Mouse (Mus musculus): Measurements from ENCODE around the gene Olfr1216. TPM values are rescaled to one million over a fixed set of nuclear protein-coding genes. Genes with fewer than 3 reads are reported as not detected.
"Not testable (repeated sequence)": the region's sequence is repeated elsewhere in the genome, so short reads cannot be mapped to it uniquely, and the experiment has no call there.

Olfr1216 gene
- not detected in 2 replicates for polyA plus RNA-seq (2014; fragmentation: Nextera tagmentation; extraction: Ambion mirVana)

DNA sequence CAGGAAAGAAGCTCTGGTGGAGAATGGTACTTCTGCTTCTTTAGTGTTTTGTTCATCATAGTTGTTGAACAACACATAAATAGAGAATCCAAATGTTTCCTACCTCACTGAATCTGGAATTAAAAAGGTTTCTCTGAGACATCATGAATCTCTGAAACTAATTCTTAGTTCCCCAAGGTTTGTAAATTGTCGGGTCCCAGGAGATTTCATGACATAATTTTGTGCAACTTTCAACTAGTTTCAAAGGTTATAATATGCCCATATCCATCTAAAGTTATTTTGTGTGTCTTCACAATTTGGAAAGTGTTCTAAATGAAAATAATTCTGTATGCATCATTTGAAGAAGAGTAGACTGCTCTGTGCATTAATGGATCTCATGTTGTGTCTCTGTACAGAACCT is at the start of gene Olfr1216:
TSS of gene Olfr1216 (minus strand) at position 101 of the 400 bp plus-strand sequence.
- no peaks in the 10 kb centered on the region for H3K36me3 ChIP-seq (ENCODE audit: control insufficient read depth, insufficient read depth, low read length)
- no peak within 1 kb of the TSS for H3K9ac ChIP-seq (ENCODE audit: low read depth, low read length)
- no peak within 1 kb of the TSS for H3K27ac ChIP-seq (ENCODE audit: low read depth, low read length)
- no peak for ATAC-seq (ENCODE audit: low FRiP score, low TSS enrichment)
- 77% methylated on average over 1 of the region's 1 CpGs for WGBS
- H3K4me1 ChIP-seq (ENCODE audit: control insufficient read depth, insufficient read depth, low read length): no peaks in the 10 kb centered on the region
- H3K9me3 ChIP-seq (ENCODE audit: control insufficient read depth, low read length): no peaks in the 10 kb centered on the region
- no peak within 1 kb of the TSS for H3K4me2 ChIP-seq (replicated peaks; ENCODE audit: low read depth, low read length)
- no peaks in the 10 kb centered on the region for H3K27me3 ChIP-seq (ENCODE audit: control insufficient read depth, insufficient read depth, low read length)
- no peak within 1 kb of the TSS for H3K4me3 ChIP-seq (ENCODE audit: low read length)

DNA sequence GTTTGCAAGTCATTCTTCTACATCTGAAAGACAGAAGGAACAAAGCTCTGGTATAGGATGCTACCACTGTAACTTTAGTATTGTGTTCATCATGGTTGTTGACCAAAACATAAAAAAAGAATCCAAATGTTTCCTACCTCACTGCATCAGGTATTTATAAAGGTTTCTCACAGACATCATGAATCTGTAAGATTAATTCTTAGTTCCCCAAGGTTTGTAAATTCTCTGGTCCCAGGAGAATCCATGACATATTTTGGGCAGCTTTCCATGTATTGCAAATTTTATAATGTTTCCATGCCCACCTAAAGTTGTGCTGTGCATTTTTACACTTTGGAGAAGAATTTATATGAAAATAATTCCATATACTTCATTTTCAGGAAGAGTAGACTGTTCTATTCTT is 42.9 kb upstream of the Olfr1216 start, which contains the start of gene Olfr1218:
TSS of gene Olfr1218 (minus strand) at position 101 of the 400 bp plus-strand sequence.
- H3K36me3 ChIP-seq (ENCODE audit: control insufficient read depth, insufficient read depth, low read length): no peaks in the 10 kb centered on the region
- H3K9ac ChIP-seq (ENCODE audit: low read depth, low read length): no peak within 1 kb of the TSS
- no peaks in the 10 kb centered on the region for H3K27me3 ChIP-seq (ENCODE audit: control insufficient read depth, insufficient read depth, low read length)
- no peaks in the 10 kb centered on the region for H3K4me1 ChIP-seq (ENCODE audit: control insufficient read depth, insufficient read depth, low read length)
- no peak within 1 kb of the TSS for H3K27ac ChIP-seq (ENCODE audit: low read depth, low read length)
- no peak within 1 kb of the TSS for H3K4me2 ChIP-seq (replicated peaks; ENCODE audit: low read depth, low read length)
- no peak within 1 kb of the TSS for H3K4me3 ChIP-seq (ENCODE audit: low read length)
- no peak for ATAC-seq (ENCODE audit: low FRiP score, low TSS enrichment)
- H3K9me3 ChIP-seq (ENCODE audit: control insufficient read depth, low read length): no peaks in the 10 kb centered on the region

DNA sequence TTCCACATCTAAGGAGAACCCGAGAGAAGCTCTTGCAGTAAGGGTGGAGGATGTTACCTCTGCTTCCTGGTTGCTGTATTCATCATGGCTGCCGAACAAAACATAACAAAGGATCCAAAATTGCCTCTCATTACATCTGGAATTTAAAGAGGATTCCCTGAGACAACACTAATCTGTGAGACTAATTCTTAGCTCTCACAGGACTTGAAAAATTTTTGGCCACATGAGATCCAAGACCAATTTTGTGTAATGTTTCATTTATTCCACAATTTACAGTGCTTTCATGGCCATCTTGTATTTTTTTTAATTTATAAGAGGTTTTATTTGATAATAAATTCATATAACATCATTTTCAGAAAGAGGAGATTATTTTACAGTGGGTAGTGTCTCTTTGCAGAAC is 13.8 kb upstream of the Olfr1216 start, which contains the start of gene Olfr1217:
TSS of gene Olfr1217 (minus strand) at position 101 of the 400 bp plus-strand sequence.
- Histone ChIP-seq H3K4me3 (ENCODE audit: low read length) (no peak within 1 kb of the TSS), H3K9ac (ENCODE audit: low read depth, low read length) (no peak within 1 kb of the TSS), H3K9me3 (ENCODE audit: control insufficient read depth, low read length) (no peaks in the 10 kb centered on the region), H3K36me3 (ENCODE audit: control insufficient read depth, insufficient read depth, low read length) (no peaks in the 10 kb centered on the region), H3K27me3 (ENCODE audit: control insufficient read depth, insufficient read depth, low read length) (no peaks in the 10 kb centered on the region), H3K27ac (ENCODE audit: low read depth, low read length) (no peak within 1 kb of the TSS), H3K4me1 (ENCODE audit: control insufficient read depth, insufficient read depth, low read length) (no peaks in the 10 kb centered on the region), H3K4me2 (replicated peaks; ENCODE audit: low read depth, low read length) (no peak within 1 kb of the TSS)
- ATAC-seq (ENCODE audit: low FRiP score, low TSS enrichment): no peak
- 85% methylated on average over 2 of the region's 2 CpGs for WGBS

DNA sequence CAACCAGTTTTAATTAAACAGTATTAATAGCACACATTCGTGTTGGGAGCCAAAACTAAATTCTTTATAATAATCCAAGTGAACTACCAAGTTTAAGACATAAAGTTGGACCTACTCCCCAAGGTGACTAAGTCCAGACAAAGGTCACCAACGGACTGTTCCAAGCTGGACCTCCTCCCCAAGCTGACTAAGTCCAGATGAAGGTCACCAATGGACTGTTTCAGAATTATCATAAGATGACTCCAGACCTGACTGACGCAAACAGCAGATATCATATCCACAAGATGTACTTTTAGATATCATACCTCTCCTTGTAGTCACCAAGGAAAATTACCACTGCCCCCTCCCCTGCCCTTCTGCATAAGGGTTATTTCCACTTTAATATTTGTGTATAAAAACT is 3.3 kb upstream of the Olfr1216 start:
- not testable (repeated sequence) for H3K36me3 ChIP-seq (ENCODE audit: control insufficient read depth, insufficient read depth, low read length); H3K9me3 ChIP-seq (ENCODE audit: control insufficient read depth, low read length); H3K27ac ChIP-seq (ENCODE audit: low read depth, low read length); H3K9ac ChIP-seq (ENCODE audit: low read depth, low read length); ATAC-seq (ENCODE audit: low FRiP score, low TSS enrichment); H3K4me1 ChIP-seq (ENCODE audit: control insufficient read depth, insufficient read depth, low read length); H3K4me2 ChIP-seq (replicated peaks; ENCODE audit: low read depth, low read length); H3K4me3 ChIP-seq (ENCODE audit: low read length); H3K27me3 ChIP-seq (ENCODE audit: control insufficient read depth, insufficient read depth, low read length)
- WGBS: 73% methylated on average over 3 of the region's 3 CpGs

DNA sequence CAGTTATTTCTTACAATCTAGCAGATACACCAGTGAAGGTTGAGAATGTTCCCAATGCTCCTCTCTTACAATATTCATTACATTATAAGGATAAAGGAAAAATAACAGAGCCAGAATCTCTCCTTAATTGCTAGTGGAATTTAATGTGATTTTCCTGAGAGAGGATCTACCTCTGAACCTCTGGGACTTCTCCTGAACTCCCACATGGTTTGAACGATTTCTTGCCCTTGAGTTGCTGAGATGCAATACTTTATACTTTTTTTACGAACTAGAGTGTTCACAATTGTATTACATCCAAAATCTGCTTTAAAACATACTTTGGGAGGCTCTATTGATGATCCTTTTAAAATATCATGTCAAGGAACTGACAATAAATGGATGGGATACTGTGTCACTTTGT is 11.3 kb downstream of the Olfr1216 start, which contains the start of gene Olfr1215:
TSS of gene Olfr1215 (minus strand) at position 101 of the 400 bp plus-strand sequence.
- no peak for ATAC-seq (ENCODE audit: low FRiP score, low TSS enrichment)
- Histone ChIP-seq H3K36me3 (ENCODE audit: control insufficient read depth, insufficient read depth, low read length) (no peaks in the 10 kb centered on the region), H3K9ac (ENCODE audit: low read depth, low read length) (no peak within 1 kb of the TSS), H3K4me1 (ENCODE audit: control insufficient read depth, insufficient read depth, low read length) (no peaks in the 10 kb centered on the region), H3K4me3 (ENCODE audit: low read length) (no peak within 1 kb of the TSS), H3K9me3 (ENCODE audit: control insufficient read depth, low read length) (no peaks in the 10 kb centered on the region), H3K4me2 (replicated peaks; ENCODE audit: low read depth, low read length) (no peak within 1 kb of the TSS), H3K27ac (ENCODE audit: low read depth, low read length) (no peak within 1 kb of the TSS), H3K27me3 (ENCODE audit: control insufficient read depth, insufficient read depth, low read length) (no peaks in the 10 kb centered on the region)
- 81% methylated on average over 2 of the region's 2 CpGs for WGBS

DNA sequence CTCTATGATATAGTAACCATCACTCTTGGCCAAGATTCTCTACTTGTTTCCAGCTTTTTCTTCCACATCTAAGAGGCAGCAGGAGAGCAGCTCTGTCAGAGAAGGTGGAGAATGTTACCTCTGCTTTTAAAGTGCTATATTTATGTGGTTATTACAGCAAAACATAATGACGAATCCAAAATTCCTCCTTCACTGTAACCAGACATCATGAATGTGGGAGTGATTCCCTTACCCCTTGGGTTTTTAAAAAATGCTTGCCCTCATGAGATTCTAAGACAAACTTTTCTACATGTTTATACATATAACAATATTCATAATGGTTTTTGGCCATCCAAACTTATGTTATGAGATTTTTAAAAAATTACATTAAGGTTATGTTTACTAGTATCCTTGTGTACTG is 25.6 kb downstream of the Olfr1216 start, which contains the start of gene Olfr1214:
TSS of gene Olfr1214 (minus strand) at position 101 of the 400 bp plus-strand sequence.
- Histone ChIP-seq H3K4me2 (replicated peaks; ENCODE audit: low read depth, low read length) (no peak within 1 kb of the TSS), H3K9me3 (ENCODE audit: control insufficient read depth, low read length) (no peaks in the 10 kb centered on the region), H3K4me1 (ENCODE audit: control insufficient read depth, insufficient read depth, low read length) (no peaks in the 10 kb centered on the region), H3K27ac (ENCODE audit: low read depth, low read length) (no peak within 1 kb of the TSS), H3K9ac (ENCODE audit: low read depth, low read length) (no peak within 1 kb of the TSS), H3K27me3 (ENCODE audit: control insufficient read depth, insufficient read depth, low read length) (no peaks in the 10 kb centered on the region), H3K36me3 (ENCODE audit: control insufficient read depth, insufficient read depth, low read length) (no peaks in the 10 kb centered on the region), H3K4me3 (ENCODE audit: low read length) (no peak within 1 kb of the TSS)
- ATAC-seq (ENCODE audit: low FRiP score, low TSS enrichment): no peak
- 87% methylated on average over 1 of the region's 1 CpGs for WGBS

DNA sequence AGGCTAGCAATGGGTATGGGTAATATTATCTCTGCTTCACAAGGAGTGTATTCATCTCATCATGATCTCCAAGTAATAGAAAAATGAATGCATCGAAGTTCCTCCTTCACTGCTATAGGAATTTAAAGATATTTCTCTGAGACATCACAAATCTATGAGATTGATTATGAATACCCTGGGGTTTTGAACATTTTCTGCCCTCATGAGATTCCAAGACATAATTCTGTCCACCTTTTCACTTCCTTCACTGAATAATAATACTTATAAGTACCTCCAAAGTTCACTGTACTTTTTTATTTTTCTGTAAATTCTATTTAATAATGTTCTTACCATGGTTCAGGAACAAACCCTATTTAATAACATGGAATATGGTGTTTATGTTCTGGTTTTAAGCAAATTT is 38.0 kb downstream of the Olfr1216 start, which contains the start of gene Gm13762:
TSS of gene Gm13762 (minus strand) at position 101 of the 400 bp plus-strand sequence.
- Histone ChIP-seq H3K4me1 (ENCODE audit: control insufficient read depth, insufficient read depth, low read length) (no peaks in the 10 kb centered on the region), H3K36me3 (ENCODE audit: control insufficient read depth, insufficient read depth, low read length) (no peaks in the 10 kb centered on the region), H3K27me3 (ENCODE audit: control insufficient read depth, insufficient read depth, low read length) (no peaks in the 10 kb centered on the region), H3K4me2 (replicated peaks; ENCODE audit: low read depth, low read length) (no peak within 1 kb of the TSS), H3K9me3 (ENCODE audit: control insufficient read depth, low read length) (no peaks in the 10 kb centered on the region), H3K9ac (ENCODE audit: low read depth, low read length) (no peak within 1 kb of the TSS), H3K27ac (ENCODE audit: low read depth, low read length) (no peak within 1 kb of the TSS), H3K4me3 (ENCODE audit: low read length) (no peak within 1 kb of the TSS)
- 79% methylated on average over 1 of the region's 1 CpGs for WGBS
- ATAC-seq (ENCODE audit: low FRiP score, low TSS enrichment): no peak

Other genes starting within 250 kb of the Olfr1216 start
- not detected in 2 replicates for gene Olfr1200, start 247.9 kb downstream of the Olfr1216 start, polyA plus RNA-seq (2014; fragmentation: Nextera tagmentation; extraction: Ambion mirVana)
- not detected in 2 replicates for gene Olfr1201, start 225.3 kb downstream of the Olfr1216 start, polyA plus RNA-seq (2014; fragmentation: Nextera tagmentation; extraction: Ambion mirVana)
- gene Olfr1202, start 203.8 kb downstream of the Olfr1216 start, polyA plus RNA-seq (2014; fragmentation: Nextera tagmentation; extraction: Ambion mirVana): not detected in 2 replicates
- gene Olfr1205, start 188.6 kb downstream of the Olfr1216 start, polyA plus RNA-seq (2014; fragmentation: Nextera tagmentation; extraction: Ambion mirVana): not detected in 2 replicates
- not detected in 2 replicates for gene Olfr1204, start 169.0 kb downstream of the Olfr1216 start, polyA plus RNA-seq (2014; fragmentation: Nextera tagmentation; extraction: Ambion mirVana)
- gene Olfr1206, start 155.1 kb downstream of the Olfr1216 start, polyA plus RNA-seq (2014; fragmentation: Nextera tagmentation; extraction: Ambion mirVana): not detected in 2 replicates
- gene Olfr1208, start 116.0 kb downstream of the Olfr1216 start, polyA plus RNA-seq (2014; fragmentation: Nextera tagmentation; extraction: Ambion mirVana): not detected in 2 replicates
- not detected in 2 replicates for gene Olfr1209, start 103.2 kb downstream of the Olfr1216 start, polyA plus RNA-seq (2014; fragmentation: Nextera tagmentation; extraction: Ambion mirVana)
- not detected in 2 replicates for gene Olfr1211, start 80.2 kb downstream of the Olfr1216 start, polyA plus RNA-seq (2014; fragmentation: Nextera tagmentation; extraction: Ambion mirVana)
- gene Olfr1212, start 64.4 kb downstream of the Olfr1216 start, polyA plus RNA-seq (2014; fragmentation: Nextera tagmentation; extraction: Ambion mirVana): not detected in 2 replicates
- not detected in 2 replicates for gene Gm13762, start 38.1 kb downstream of the Olfr1216 start, polyA plus RNA-seq (2014; fragmentation: Nextera tagmentation; extraction: Ambion mirVana)
- gene Olfr1214, start 25.7 kb downstream of the Olfr1216 start, polyA plus RNA-seq (2014; fragmentation: Nextera tagmentation; extraction: Ambion mirVana): not detected in 2 replicates
- not detected in 2 replicates for gene Olfr1215, start 11.4 kb downstream of the Olfr1216 start, polyA plus RNA-seq (2014; fragmentation: Nextera tagmentation; extraction: Ambion mirVana)
- not detected in 2 replicates for gene Olfr1217, start 13.7 kb upstream of the Olfr1216 start, polyA plus RNA-seq (2014; fragmentation: Nextera tagmentation; extraction: Ambion mirVana)
- gene Olfr1218, start 42.8 kb upstream of the Olfr1216 start, polyA plus RNA-seq (2014; fragmentation: Nextera tagmentation; extraction: Ambion mirVana): not detected in 2 replicates
- not detected in 2 replicates for gene Olfr1219, start 65.2 kb upstream of the Olfr1216 start, polyA plus RNA-seq (2014; fragmentation: Nextera tagmentation; extraction: Ambion mirVana)
- gene Olfr1220, start 88.5 kb upstream of the Olfr1216 start, polyA plus RNA-seq (2014; fragmentation: Nextera tagmentation; extraction: Ambion mirVana): not detected in 2 replicates
- gene Olfr1221, start 98.9 kb upstream of the Olfr1216 start, polyA plus RNA-seq (2014; fragmentation: Nextera tagmentation; extraction: Ambion mirVana): not detected in 2 replicates
- not detected in 2 replicates for gene Olfr1222, start 114.7 kb upstream of the Olfr1216 start, polyA plus RNA-seq (2014; fragmentation: Nextera tagmentation; extraction: Ambion mirVana)
- not detected in 2 replicates for gene Olfr1223, start 133.2 kb upstream of the Olfr1216 start, polyA plus RNA-seq (2014; fragmentation: Nextera tagmentation; extraction: Ambion mirVana)
- not detected in 2 replicates for gene Olfr1224-ps1, start 145.8 kb upstream of the Olfr1216 start, polyA plus RNA-seq (2014; fragmentation: Nextera tagmentation; extraction: Ambion mirVana)
- not detected in 2 replicates for gene Olfr1225, start 156.3 kb upstream of the Olfr1216 start, polyA plus RNA-seq (2014; fragmentation: Nextera tagmentation; extraction: Ambion mirVana)
- gene Olfr1226, start 181.7 kb upstream of the Olfr1216 start, polyA plus RNA-seq (2014; fragmentation: Nextera tagmentation; extraction: Ambion mirVana): not detected in 2 replicates
- gene Olfr1228, start 235.7 kb upstream of the Olfr1216 start, polyA plus RNA-seq (2014; fragmentation: Nextera tagmentation; extraction: Ambion mirVana): not detected in 2 replicates

All from kidney, embryonic 14.5 days (tissue).